Mouse (Mus musculus) midbrain, postnatal 0 days (tissue): ENCODE data around the gene Gtpbp1. TPM values are rescaled to one million over a fixed set of nuclear protein-coding genes. Genes with fewer than 3 reads are reported as not detected.

Experiments
- ATAC-seq: fragments of 200-750 bp; cut with Nextera tagmentation; 2 replicates; pipeline ENCODE4 v1.8.0; 2017; ENCODE audit warnings: moderate number of reproducible peaks, mild to moderate bottlenecking, moderate TSS enrichment, moderate library complexity; ENCODE audit not compliant: low FRiP score
- DNase-seq: peaks from one replicate; pipeline ENCODE4 v3.0.0-alpha.2; 2015; ENCODE audit warnings: low spot score
- H3K27ac ChIP-seq: fragments of 300-500 bp; sonication (generic); 2 replicates; pipeline ENCODE4 v1.5.1; 2014; ENCODE audit warnings: low read depth, mild to moderate bottlenecking, low read length, mixed read lengths
- H3K27me3 ChIP-seq: fragments of 300-500 bp; sonication (generic); 2 replicates; pipeline ENCODE4 v1.6.1; 2014; ENCODE audit warnings: low read length, control low read depth, mixed read lengths; ENCODE audit not compliant: insufficient read depth
- H3K36me3 ChIP-seq: fragments of 300-500 bp; sonication (generic); 2 replicates; pipeline ENCODE4 v1.6.1; 2014; ENCODE audit warnings: low read length, control low read depth, mixed read lengths; ENCODE audit not compliant: insufficient read depth
- H3K4me1 ChIP-seq: fragments of 300-500 bp; sonication (generic); 2 replicates; pipeline ENCODE4 v1.6.1; 2014; ENCODE audit warnings: mild to moderate bottlenecking, control low read depth, antibody characterized with exemption, low read length, mixed read lengths; ENCODE audit not compliant: insufficient read depth
- H3K4me2 ChIP-seq: fragments of 300-500 bp; sonication (generic); 2 replicates; pipeline ENCODE4 v1.6.1; 2014; ENCODE audit warnings: low read depth, mild to moderate bottlenecking, low read length, mixed read lengths; ENCODE audit not compliant: poor library complexity, severe bottlenecking
- H3K4me3 ChIP-seq: fragments of 300-500 bp; sonication (generic); 2 replicates; pipeline ENCODE4 v1.5.1; 2014; ENCODE audit warnings: low read depth, mild to moderate bottlenecking, low read length, moderate library complexity
- H3K9ac ChIP-seq: fragments of 300-500 bp; sonication (generic); replicated peaks from 2 replicates; pipeline ENCODE4 v1.6.1; 2014; ENCODE audit warnings: mild to moderate bottlenecking, low read length, moderate library complexity, mixed read lengths; ENCODE audit not compliant: poor library complexity, severe bottlenecking
- H3K9me3 ChIP-seq: fragments of 300-500 bp; sonication (generic); 2 replicates; pipeline ENCODE4 v1.6.1; 2016; ENCODE audit warnings: low read length, control low read depth
- CTCF ChIP-seq: IDR thresholded peaks from 2 replicates; pipeline ENCODE4 v1.5.1; 2016; ENCODE audit warnings: antibody characterized with exemption, mild to moderate bottlenecking
- WGBS: fragments of 180-500 bp; shearing (Covaris S2); extraction: QIAGEN DNeasy Blood & Tissue Kit; methylation state at CpG from one replicate; pipeline ENCODE4 v1.1.7; 2014; 5-methylcytosine and 5-hydroxymethylcytosine counted together
- polyA plus RNA-seq: library from polyadenylated mRNA; unstranded; fragments of >200 nt; fragmentation: Nextera tagmentation; extraction: Ambion mirVana; gene quantifications from 2 replicates; pipeline ENCODE4 v1.2.1, GENCODE M21; 2015
- total RNA-seq: library from RNA; depleted of rRNA; stranded (reverse); fragments of >200 nt; gene quantifications from 2 replicates; pipeline ENCODE4 v1.2.3, GENCODE M21; 2014; rRNA removed

Gene Gtpbp1
- total and polyA plus RNA-seq, 2 experiments from 2014 or later: 40.0 to 99.3 TPM

DNA sequence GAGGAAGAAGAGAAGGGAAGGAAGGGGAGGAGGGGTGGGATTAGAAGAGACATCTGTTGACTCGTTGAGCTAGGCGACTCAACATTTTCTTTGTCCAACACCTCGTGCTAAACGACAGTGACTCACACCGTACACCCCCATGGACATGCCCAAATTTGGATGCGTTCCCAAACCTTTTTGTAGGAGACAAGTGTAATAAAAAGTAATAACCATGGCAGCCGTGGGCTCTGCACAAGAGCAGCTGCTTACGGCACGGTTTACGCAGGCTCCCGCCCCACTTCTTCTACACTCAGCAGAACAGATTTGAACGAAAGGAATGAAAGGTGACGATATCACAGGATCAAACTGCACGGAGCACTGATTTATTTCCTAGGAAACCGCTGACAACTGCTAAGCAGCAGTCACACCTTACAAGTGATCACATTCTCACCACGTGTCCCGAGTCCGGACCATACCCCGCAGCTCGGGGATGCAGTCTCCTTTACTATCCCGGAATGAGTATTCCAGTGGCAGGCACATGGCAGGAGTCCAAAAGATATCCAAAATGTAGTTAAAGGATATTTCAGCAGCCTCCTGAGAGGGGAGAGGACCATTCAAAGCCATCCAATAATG is 80.1 kb downstream of the Gtpbp1 start:
- H3K4me2 ChIP-seq: no peak overlapping the region
- WGBS: 59% methylated on average over 21 of the region's 21 CpGs

More for the DNA sequence above, 80.1 kb downstream of the Gtpbp1 start:
- Histone ChIP-seq H3K36me3 (no peaks in the 10 kb centered on the region), H3K9me3 (no peaks in the 10 kb centered on the region), H3K4me3 (no peak overlapping the region), H3K4me1 (peaks cover 12% of the 10 kb centered on the region), H3K27me3 (no peaks in the 10 kb centered on the region), H3K9ac (no peak overlapping the region), H3K27ac (no peak overlapping the region)
- DNase-seq (no peak), ATAC-seq (no peak)
- no peak for TF ChIP-seq CTCF

Other genes with a start within 250 kb of the Gtpbp1 start
- 378 and 384 TPM in 2 replicates for gene Csnk1e, start 235.3 kb upstream of the Gtpbp1 start, total RNA-seq
- 153 and 195 TPM in 2 replicates for gene Csnk1e, start 235.3 kb upstream of the Gtpbp1 start, polyA plus RNA-seq
- gene Kcnj4, start 185.6 kb upstream of the Gtpbp1 start, total RNA-seq: 1.7 and 2.2 TPM in 2 replicates
- 0.11 and 0.15 TPM in 2 replicates for gene Kcnj4, start 185.6 kb upstream of the Gtpbp1 start, polyA plus RNA-seq
- gene Kdelr3, start 174.4 kb upstream of the Gtpbp1 start, total RNA-seq: 6.0 and 7.3 TPM in 2 replicates
- gene Kdelr3, start 174.4 kb upstream of the Gtpbp1 start, polyA plus RNA-seq: 5.8 and 7.7 TPM in 2 replicates
- 302 and 436 TPM in 2 replicates for gene Ddx17, start 144.1 kb upstream of the Gtpbp1 start, total RNA-seq
- gene Ddx17, start 144.1 kb upstream of the Gtpbp1 start, polyA plus RNA-seq: 30.0 and 35.1 TPM in 2 replicates
- gene Dmc1, start 85.7 kb upstream of the Gtpbp1 start, total RNA-seq: 0.90 and 1.1 TPM in 2 replicates
- 0.93 and 1.1 TPM in 2 replicates for gene Dmc1, start 85.7 kb upstream of the Gtpbp1 start, polyA plus RNA-seq
- 12.1 and 18.1 TPM in 2 replicates for gene Fam227a, start 31.9 kb upstream of the Gtpbp1 start, total RNA-seq
- 2.2 and 2.8 TPM in 2 replicates for gene Fam227a, start 31.9 kb upstream of the Gtpbp1 start, polyA plus RNA-seq
- 56.9 and 72.5 TPM in 2 replicates for gene Cby1, start 31.6 kb upstream of the Gtpbp1 start, total RNA-seq
- 99.2 and 101 TPM in 2 replicates for gene Cby1, start 31.6 kb upstream of the Gtpbp1 start, polyA plus RNA-seq
- 161 and 180 TPM in 2 replicates for gene Tomm22, start 20.0 kb upstream of the Gtpbp1 start, total RNA-seq
- gene Tomm22, start 20.0 kb upstream of the Gtpbp1 start, polyA plus RNA-seq: 229 and 230 TPM in 2 replicates
- gene Josd1, start 2.9 kb upstream of the Gtpbp1 start, total RNA-seq: 58.7 and 59.6 TPM in 2 replicates
- 16.8 and 17.7 TPM in 2 replicates for gene Josd1, start 2.9 kb upstream of the Gtpbp1 start, polyA plus RNA-seq
- 32.3 and 33.7 TPM in 2 replicates for gene Sun2, start 51.7 kb downstream of the Gtpbp1 start, total RNA-seq
- gene Sun2, start 51.7 kb downstream of the Gtpbp1 start, polyA plus RNA-seq: 2.8 and 3.1 TPM in 2 replicates
- gene Dnal4, start 87.0 kb downstream of the Gtpbp1 start, total RNA-seq: 40.8 and 44.0 TPM in 2 replicates
- gene Dnal4, start 87.0 kb downstream of the Gtpbp1 start, polyA plus RNA-seq: 55.9 and 59.7 TPM in 2 replicates
- 254 and 288 TPM in 2 replicates for gene Nptxr, start 113.9 kb downstream of the Gtpbp1 start, total RNA-seq
- 84.2 and 97.8 TPM in 2 replicates for gene Nptxr, start 113.9 kb downstream of the Gtpbp1 start, polyA plus RNA-seq
- 8.2 and 12.1 TPM in 2 replicates for gene Npcd, start 143.4 kb downstream of the Gtpbp1 start, total RNA-seq
- 3.2 and 4.6 TPM in 2 replicates for gene Npcd, start 143.4 kb downstream of the Gtpbp1 start, polyA plus RNA-seq
- 109 and 118 TPM in 2 replicates for gene Cbx6, start 143.8 kb downstream of the Gtpbp1 start, total RNA-seq
- gene Cbx6, start 143.8 kb downstream of the Gtpbp1 start, polyA plus RNA-seq: 65.0 and 70.6 TPM in 2 replicates
- gene Apobec3, start 200.8 kb downstream of the Gtpbp1 start, total RNA-seq: 3.4 and 5.4 TPM in 2 replicates
- 3.3 and 3.4 TPM in 2 replicates for gene Apobec3, start 200.8 kb downstream of the Gtpbp1 start, polyA plus RNA-seq